Mouse (Mus musculus) cerebellum, adult 8-10 months (tissue): ENCODE data around the gene Med12l.
"Not testable (repeated sequence)": the region's sequence is repeated elsewhere in the genome, so short reads cannot be mapped to it uniquely, and the experiment has no call there.

Source experiments
- DNase-seq: peaks from one replicate; pipeline ENCODE4 v3.0.0; 2022

Gene Med12l

GRCm38 (mm10) chr3:59140941-59141340 lies 135.3 kb downstream of the Med12l start:
- not testable (repeated sequence) for DNase-seq

GRCm38 (mm10) chr3:59141507-59142305 lies 136.1 kb downstream of the Med12l start:
- no peak for DNase-seq

- DNase-seq = no peak
These were observed 139.6 kb downstream of the Med12l start for GRCm38 (mm10) chr3:59145194-59145593.

GRCm38 (mm10) chr3:59149646-59150045 lies 144.0 kb downstream of the Med12l start:
- DNase-seq = no peak

DNA sequence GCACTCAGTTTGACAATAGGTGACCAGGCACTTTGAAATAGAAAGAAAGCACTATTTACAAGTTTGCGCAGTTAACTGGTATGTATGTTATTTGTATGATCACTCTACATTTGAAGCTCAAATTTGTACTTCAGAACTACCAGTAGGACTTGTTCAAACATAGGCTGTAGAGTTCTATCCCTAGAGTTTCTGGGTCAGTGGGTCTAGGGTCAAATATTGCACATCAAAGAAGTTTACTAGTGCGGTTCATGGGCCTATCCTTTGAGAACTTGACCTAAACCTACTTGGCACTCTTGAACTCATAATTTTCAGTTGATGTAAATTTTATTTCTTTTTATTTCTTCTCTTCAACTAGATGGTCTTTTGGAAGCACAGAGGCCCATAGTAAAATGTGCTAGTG lies 145.0 kb downstream of the Med12l start:
- DNase-seq = no peak

DNA sequence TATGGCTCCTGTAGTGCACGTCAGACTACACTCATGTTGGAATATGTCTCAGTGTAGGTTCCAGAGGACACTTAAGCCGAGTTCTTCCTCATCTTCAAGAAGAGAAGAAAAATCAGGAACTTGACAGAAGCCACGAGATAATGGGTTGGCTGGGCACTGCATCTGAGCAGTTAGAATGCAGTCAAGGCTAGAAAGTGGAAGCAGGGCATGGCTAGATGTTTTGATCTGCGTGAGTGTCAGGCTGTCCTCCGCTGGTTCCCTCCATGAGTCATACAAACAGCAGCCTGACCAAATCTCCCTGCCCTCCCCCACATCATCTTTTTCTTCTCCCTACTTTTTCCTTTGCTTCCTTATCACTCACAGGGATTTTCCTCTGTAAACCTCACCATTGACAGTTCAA lies 147.8 kb downstream of the Med12l start, which contains the start of gene P2ry14:
Gene P2ry14 (minus strand): TSS at position 195 of the 400 bp plus-strand sequence.
- no peak for DNase-seq

GRCm38 (mm10) chr3:59154888-59155287 lies 149.3 kb downstream of the Med12l start:
- DNase-seq = no peak

- DNase-seq = no peak
These were observed 149.8 kb downstream of the Med12l start for GRCm38 (mm10) chr3:59155404-59155803.

- no peak for DNase-seq
These were observed 151.4 kb downstream of the Med12l start for GRCm38 (mm10) chr3:59157048-59157447.

DNA sequence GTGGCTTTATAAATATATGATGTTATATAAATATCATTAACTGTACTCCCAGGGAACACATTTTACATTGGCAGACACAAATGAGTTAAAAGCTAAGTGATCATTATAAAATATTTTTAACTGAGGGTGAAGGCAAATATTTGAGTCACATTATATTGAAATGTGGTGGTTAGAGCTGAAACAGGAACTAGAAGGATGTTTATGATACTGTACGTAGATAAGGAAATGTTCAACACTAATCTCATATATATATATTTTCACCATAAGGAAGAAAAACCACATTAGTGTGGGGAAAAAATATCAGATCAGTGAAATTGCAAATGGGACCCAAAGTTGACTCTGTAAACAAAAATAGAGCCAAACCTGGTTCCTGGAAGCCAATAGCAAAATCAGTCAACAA lies 154.8 kb downstream of the Med12l start:
- no peak for DNase-seq

GRCm38 (mm10) chr3:59167417-59168054 lies 161.9 kb downstream of the Med12l start:
- DNase-seq = no peak

DNA sequence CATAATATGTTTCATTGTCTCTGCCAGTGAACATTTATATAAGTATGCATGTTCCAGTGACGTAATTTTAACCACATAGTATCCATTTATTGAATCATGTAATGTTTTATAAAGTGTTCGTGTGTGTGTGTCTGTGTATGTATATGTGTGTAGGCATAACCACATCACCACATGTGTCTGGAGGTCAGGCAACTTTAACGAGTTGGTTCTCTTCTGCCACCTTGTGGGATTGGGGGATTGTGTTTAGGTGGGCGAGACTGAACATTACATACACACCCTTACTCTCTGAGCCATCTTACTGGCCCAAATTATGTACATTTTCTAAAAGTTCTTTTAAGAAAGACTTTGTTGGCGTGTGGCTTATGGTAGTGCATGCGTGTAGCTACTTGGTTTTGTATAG lies 162.9 kb downstream of the Med12l start:
- DNase-seq = no peak

DNA sequence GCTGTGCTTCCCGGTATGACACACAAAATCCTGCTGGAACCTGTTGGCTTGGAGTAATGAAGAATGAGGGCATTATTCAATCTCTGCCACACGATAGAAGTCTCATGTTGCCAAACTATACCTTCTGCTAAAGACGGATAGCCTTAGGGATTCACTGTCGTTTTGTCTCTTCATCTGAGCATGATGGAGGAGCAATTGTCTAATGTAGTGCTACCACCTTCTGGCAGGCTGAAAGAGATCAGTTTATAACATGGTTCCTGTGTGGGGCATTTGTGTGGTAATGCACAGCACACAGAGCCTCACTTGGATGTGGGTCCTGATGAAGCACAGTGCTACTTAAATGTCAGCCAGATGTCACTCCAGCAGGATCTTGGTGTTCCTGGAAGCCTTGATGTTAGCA lies 163.6 kb downstream of the Med12l start:
- no peak for DNase-seq

GRCm38 (mm10) chr3:59169921-59170627 lies 164.4 kb downstream of the Med12l start:
- DNase-seq = no peak

- DNase-seq = no peak
These were observed 169.0 kb downstream of the Med12l start for GRCm38 (mm10) chr3:59174426-59175154.

DNA sequence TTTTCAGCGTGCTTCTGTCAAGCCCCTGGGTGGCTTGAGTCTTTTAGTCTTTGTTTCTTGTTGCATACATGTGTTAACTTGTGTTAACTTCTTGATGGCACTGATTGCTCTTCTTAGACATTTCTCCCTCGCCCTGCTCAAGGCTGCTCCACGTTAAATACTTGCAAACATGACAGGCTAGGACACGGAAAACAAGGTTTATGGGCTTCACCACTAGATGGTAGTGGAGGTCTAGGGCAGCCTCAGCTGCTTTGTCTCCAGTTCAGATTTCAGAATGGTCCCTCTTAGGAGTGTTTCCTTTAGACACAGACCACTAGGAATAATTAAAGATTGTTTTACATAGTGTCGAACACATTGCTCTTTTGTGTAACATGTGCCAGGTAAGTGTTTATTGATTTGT lies 169.6 kb downstream of the Med12l start:
- peak; percentile 74 for DNase-seq

- peak; percentile 74 for DNase-seq
These were observed 171.2 kb downstream of the Med12l start for GRCm38 (mm10) chr3:59176871-59177270.

DNA sequence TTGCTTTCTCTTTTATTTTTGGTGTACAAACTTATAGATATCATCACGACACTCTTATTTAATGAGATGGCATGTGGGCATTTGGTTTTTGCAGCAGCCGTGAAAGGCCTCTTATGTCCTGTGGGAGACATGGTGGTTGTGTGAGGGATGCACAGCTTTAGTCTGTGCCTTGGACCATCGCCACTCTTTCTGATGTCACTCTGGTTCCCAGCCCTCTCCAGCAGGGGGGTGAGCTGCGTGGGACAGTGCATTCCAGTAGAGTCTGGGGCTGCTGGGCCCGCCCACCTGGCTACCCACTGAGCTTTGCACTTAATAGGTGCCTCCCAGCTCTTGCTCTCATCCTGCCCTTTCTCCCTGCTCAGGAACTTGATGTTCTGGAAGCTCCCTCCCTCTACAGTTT lies 175.5 kb downstream of the Med12l start:
- DNase-seq = no peak

DNA sequence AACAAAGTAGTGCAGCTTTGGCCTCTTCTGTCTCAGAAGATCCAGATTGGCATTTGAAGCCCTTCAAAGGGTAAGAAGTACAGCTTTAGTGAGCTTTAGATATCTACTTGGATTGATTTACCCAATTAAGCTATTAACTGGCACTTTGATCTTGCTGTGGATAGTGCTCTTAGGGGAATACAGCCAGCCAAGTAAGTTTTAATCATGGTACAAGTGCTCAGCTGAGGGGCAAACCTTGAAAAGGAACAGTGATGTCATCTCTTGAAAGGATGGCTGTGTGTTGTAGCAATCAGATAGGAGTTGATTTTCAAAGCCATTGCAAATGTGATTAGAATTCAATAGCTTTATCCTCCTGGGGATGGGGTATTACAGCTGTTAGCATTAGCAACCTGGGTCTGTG lies 176.5 kb downstream of the Med12l start:
- DNase-seq = no peak

DNA sequence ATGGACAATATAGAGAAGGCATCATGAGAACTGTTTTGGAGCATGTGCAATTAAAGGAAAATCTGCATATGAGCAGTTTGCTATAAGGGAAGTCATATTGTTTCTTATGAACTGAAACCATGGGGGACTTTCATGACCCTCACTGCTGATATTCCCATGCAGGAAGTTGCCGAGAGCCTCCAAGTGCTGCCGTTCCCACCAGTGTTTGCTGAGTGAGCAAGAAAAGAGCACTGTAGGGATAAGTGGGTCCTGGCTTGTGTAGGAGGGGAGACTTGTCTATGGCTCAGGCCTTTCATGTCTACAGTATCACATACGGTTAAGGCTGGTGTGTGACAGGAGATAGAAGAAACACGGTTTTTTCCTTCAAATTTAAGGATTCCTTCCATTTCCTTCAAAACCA lies 180.0 kb downstream of the Med12l start:
- DNase-seq = no peak

- no peak for DNase-seq
These were observed 181.7 kb downstream of the Med12l start for GRCm38 (mm10) chr3:59187336-59187735.

DNA sequence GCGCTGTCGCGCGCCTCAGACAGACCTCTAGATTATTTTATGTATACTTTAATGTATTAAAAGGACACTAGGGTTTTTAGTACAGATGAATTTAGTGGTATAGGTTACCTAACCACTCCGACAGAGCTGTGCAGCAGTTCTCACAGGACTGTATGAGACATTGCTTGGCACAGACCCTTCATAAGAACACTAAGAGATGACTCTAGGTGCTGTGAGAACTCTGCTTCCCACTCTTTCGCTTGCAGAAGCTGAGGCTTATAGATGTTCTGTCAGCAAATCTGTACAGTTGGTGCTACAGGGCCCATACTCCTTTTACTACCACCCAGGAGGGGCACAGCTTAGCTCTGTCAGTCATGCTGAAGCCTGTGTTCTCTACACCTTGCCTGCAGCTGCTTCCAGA lies 186.0 kb downstream of the Med12l start:
- DNase-seq = no peak

GRCm38 (mm10) chr3:59194099-59194498 lies 188.5 kb downstream of the Med12l start:
- DNase-seq = no peak
